Mouse (Mus musculus): ENCODE data around the gene Trim13. TPM values are rescaled to one million over a fixed set of nuclear protein-coding genes. Genes with fewer than 3 reads are reported as not detected.
A peak's percentile ranks its signal among the peaks of the same experiment; 100 is the strongest.
"Not testable (repeated sequence)": the region's sequence is repeated elsewhere in the genome, so short reads cannot be mapped to it uniquely, and the experiment has no call there.

Trim13 gene
- 1 to 10 TPM; 7.0 to 9.0 TPM for total RNA-seq (2021)
- 0.50 and 0.83 TPM in 2 replicates for polyA plus RNA-seq (2012; rRNA removed)
- long read RNA-seq, partial matches to known transcripts = 1 of 4 reads
- long read RNA-seq, other reads (novel, unspliced or antisense) = 0 of 4 reads

GRCm38 (mm10) chr14:61597968-61598367 lies at the start of gene Trim13:
Trim13 (plus strand) TSS chr14:61598247.
- no peak for DNase-seq

- DNase-seq = no peak
Measured at GRCm38 (mm10) chr14:61548614-61549013, 49.4 kb upstream of the Trim13 start.

GRCm38 (mm10) chr14:61555931-61556288 lies 42.1 kb upstream of the Trim13 start:
- DNase-seq = no peak

- peak; percentile 99 for DNase-seq
Measured at GRCm38 (mm10) chr14:61556289-61557147, 41.5 kb upstream of the Trim13 start, which contains the start of gene Spryd7. Spryd7 (minus strand) TSS chr14:61556886.

- DNase-seq = no peak
Measured at GRCm38 (mm10) chr14:61558901-61559300, 39.1 kb upstream of the Trim13 start.

- DNase-seq = no peak
Measured at GRCm38 (mm10) chr14:61559856-61560255, 38.2 kb upstream of the Trim13 start.

GRCm38 (mm10) chr14:61566211-61566610 lies 31.8 kb upstream of the Trim13 start:
- not testable (repeated sequence) for DNase-seq

GRCm38 (mm10) chr14:61569344-61569743 lies 28.7 kb upstream of the Trim13 start:
- no peak for DNase-seq

GRCm38 (mm10) chr14:61571366-61571765 lies 26.7 kb upstream of the Trim13 start:
- DNase-seq = peak; percentile 83

GRCm38 (mm10) chr14:61572131-61572530 lies 25.9 kb upstream of the Trim13 start:
- no peak for DNase-seq

GRCm38 (mm10) chr14:61575066-61575465 lies 23.0 kb upstream of the Trim13 start:
- peak; percentile 74 for DNase-seq

- DNase-seq = no peak
Measured at GRCm38 (mm10) chr14:61575941-61576340, 22.1 kb upstream of the Trim13 start.

- no peak for DNase-seq
Measured at GRCm38 (mm10) chr14:61589288-61590065, 8.6 kb upstream of the Trim13 start.

- peak; percentile 56 for DNase-seq
Measured at GRCm38 (mm10) chr14:61596719-61597426, 1.2 kb upstream of the Trim13 start.

GRCm38 (mm10) chr14:61599057-61599806 lies 1.2 kb downstream of the Trim13 start:
- DNase-seq = peak; percentile 96

GRCm38 (mm10) chr14:61601348-61601747 lies 3.3 kb downstream of the Trim13 start:
- DNase-seq = no peak

- DNase-seq = no peak
Measured at GRCm38 (mm10) chr14:61603069-61603755, 5.2 kb downstream of the Trim13 start.

- DNase-seq = no peak
Measured at GRCm38 (mm10) chr14:61604081-61604480, 6.0 kb downstream of the Trim13 start.

- not testable (repeated sequence) for DNase-seq
Measured at GRCm38 (mm10) chr14:61606088-61606487, 8.0 kb downstream of the Trim13 start.

GRCm38 (mm10) chr14:61607157-61607556 lies 9.1 kb downstream of the Trim13 start, which contains the start of gene Kcnrg:
Kcnrg (plus strand) TSS chr14:61607457.
- DNase-seq = no peak

- DNase-seq = no peak
Measured at GRCm38 (mm10) chr14:61611766-61612165, 13.7 kb downstream of the Trim13 start.
